Mouse (Mus musculus): ENCODE measurements around the gene Deup1. TPM values are rescaled to one million over a fixed set of nuclear protein-coding genes. Genes with fewer than 3 reads are reported as not detected.

Gene Deup1
- polyA plus RNA-seq, 2 experiments, result 0.02 TPM; not detected in 1

- Histone ChIP-seq H3K4me3 (ENCODE audit: insufficient read depth in 1 of 2, low read depth in 2 of 2, low read length in 2 of 2) (no peak overlapping the region), H3K9ac (replicated peaks) (no peak overlapping the region), H3K36me3 (replicated peaks; ENCODE audit: control insufficient read depth, insufficient read depth, low read depth) (no peaks in the 10 kb centered on the region), H3K27ac (no peak overlapping the region), H3K4me1 (replicated peaks; ENCODE audit: control insufficient read depth in 2 of 2, insufficient read depth in 2 of 2, low read length in 1 of 2) (no peaks in the 10 kb centered on the region), H3K27me3 (ENCODE audit: control insufficient read depth, insufficient read depth, low read length) (no peaks in the 10 kb centered on the region), H3K4me2 (ENCODE audit: low read depth) (no peak overlapping the region), H3K9me3 (ENCODE audit: control insufficient read depth, low read length) (no peaks in the 10 kb centered on the region)
- DNase-seq (ENCODE audit: low read depth in 3 of 3, low spot score in 3 of 3), result no peak
- no peak for TF ChIP-seq CTCF (IDR thresholded peaks at IDR 0.05; ENCODE audit: low read depth)
- no peak for TF ChIP-seq EP300 (IDR thresholded peaks at IDR 0.05; ENCODE audit: low read depth)
- no peak for ATAC-seq (ENCODE audit: insufficient read depth)
- WGBS (ENCODE audit: insufficient replicate concordance), result 57% methylated on average over 6 of the region's 6 CpGs
These were observed 31.3 kb upstream of the Deup1 start for GRCm38 (mm10) chr9:15659069-15659468.

GRCm38 (mm10) chr9:15658236-15658785 lies 30.6 kb upstream of the Deup1 start:
- Histone ChIP-seq H3K4me3 (ENCODE audit: insufficient read depth in 1 of 2, low read depth in 2 of 2, low read length in 2 of 2) (no peak overlapping the region), H3K27ac (no peak overlapping the region), H3K4me1 (replicated peaks; ENCODE audit: control insufficient read depth in 2 of 2, insufficient read depth in 2 of 2, low read length in 1 of 2) (no peaks in the 10 kb centered on the region), H3K9ac (replicated peaks) (no peak overlapping the region), H3K36me3 (replicated peaks; ENCODE audit: control insufficient read depth, insufficient read depth, low read depth) (no peaks in the 10 kb centered on the region), H3K27me3 (ENCODE audit: control insufficient read depth, insufficient read depth, low read length) (no peaks in the 10 kb centered on the region), H3K4me2 (ENCODE audit: low read depth) (no peak overlapping the region), H3K9me3 (ENCODE audit: control insufficient read depth, low read length) (no peaks in the 10 kb centered on the region)
- DNase-seq (ENCODE audit: low read depth in 3 of 3, low spot score in 3 of 3) (no peak), ATAC-seq (ENCODE audit: insufficient read depth) (no peak)
- no peak for TF ChIP-seq CTCF (IDR thresholded peaks at IDR 0.05; ENCODE audit: low read depth)
- TF ChIP-seq EP300 (IDR thresholded peaks at IDR 0.05; ENCODE audit: low read depth), result no peak
- WGBS (ENCODE audit: insufficient replicate concordance), result 49% methylated on average over 6 of the region's 6 CpGs

DNA sequence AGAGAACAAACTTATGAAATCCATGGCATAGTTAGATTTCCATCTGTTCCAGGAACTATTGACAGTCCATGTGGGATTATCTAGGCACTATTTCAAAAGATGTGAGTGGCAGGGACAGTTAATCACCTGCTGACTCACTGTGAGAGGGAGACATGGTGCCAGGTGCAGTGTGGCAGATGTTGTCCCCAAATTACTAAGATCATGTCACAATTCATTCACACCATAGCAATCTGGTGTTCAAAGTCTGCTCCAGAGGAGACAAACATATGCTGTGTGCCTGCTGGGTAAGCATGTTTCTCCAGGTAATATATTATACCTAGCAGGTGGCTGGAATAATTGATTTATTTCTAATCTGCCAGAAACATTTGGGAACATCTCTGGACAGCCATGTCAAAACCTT lies 25.3 kb upstream of the Deup1 start:
- H3K27me3 ChIP-seq (ENCODE audit: control insufficient read depth, insufficient read depth, low read length), result no peaks in the 10 kb centered on the region
- H3K36me3 ChIP-seq (replicated peaks; ENCODE audit: control insufficient read depth, insufficient read depth, low read depth), result no peaks in the 10 kb centered on the region
- DNase-seq (ENCODE audit: low read depth in 3 of 3, low spot score in 3 of 3) (no peak), ATAC-seq (ENCODE audit: insufficient read depth) (no peak)
- H3K4me2 ChIP-seq (ENCODE audit: low read depth), result no peak overlapping the region
- no peak overlapping the region for H3K4me3 ChIP-seq (ENCODE audit: insufficient read depth in 1 of 2, low read depth in 2 of 2, low read length in 2 of 2)
- H3K9me3 ChIP-seq (ENCODE audit: control insufficient read depth, low read length), result no peaks in the 10 kb centered on the region
- TF ChIP-seq EP300 (IDR thresholded peaks at IDR 0.05; ENCODE audit: low read depth), result no peak
- H3K9ac ChIP-seq (replicated peaks), result no peak overlapping the region
- no peak overlapping the region for H3K27ac ChIP-seq
- no peaks in the 10 kb centered on the region for H3K4me1 ChIP-seq (replicated peaks; ENCODE audit: control insufficient read depth in 2 of 2, insufficient read depth in 2 of 2, low read length in 1 of 2)

GRCm38 (mm10) chr9:15649977-15650376 lies 22.2 kb upstream of the Deup1 start:
- H3K4me1 ChIP-seq (replicated peaks; ENCODE audit: control insufficient read depth in 2 of 2, insufficient read depth in 2 of 2, low read length in 1 of 2), result no peaks in the 10 kb centered on the region
- no peak for ATAC-seq (ENCODE audit: insufficient read depth)
- no peaks in the 10 kb centered on the region for H3K9me3 ChIP-seq (ENCODE audit: control insufficient read depth, low read length)
- no peak overlapping the region for H3K4me2 ChIP-seq (ENCODE audit: low read depth)
- H3K36me3 ChIP-seq (replicated peaks; ENCODE audit: control insufficient read depth, insufficient read depth, low read depth), result no peaks in the 10 kb centered on the region
- no peak overlapping the region for H3K9ac ChIP-seq (replicated peaks)
- H3K27ac ChIP-seq, result no peak overlapping the region
- no peak for DNase-seq (ENCODE audit: low read depth in 3 of 3, low spot score in 3 of 3)
- H3K4me3 ChIP-seq (ENCODE audit: insufficient read depth in 1 of 2, low read depth in 2 of 2, low read length in 2 of 2), result no peak overlapping the region
- TF ChIP-seq CTCF (IDR thresholded peaks at IDR 0.05; ENCODE audit: low read depth), result no peak
- TF ChIP-seq EP300 (IDR thresholded peaks at IDR 0.05; ENCODE audit: low read depth), result no peak
- 34% methylated on average over 2 of the region's 2 CpGs for WGBS (ENCODE audit: insufficient replicate concordance)
- no peaks in the 10 kb centered on the region for H3K27me3 ChIP-seq (ENCODE audit: control insufficient read depth, insufficient read depth, low read length)

DNA sequence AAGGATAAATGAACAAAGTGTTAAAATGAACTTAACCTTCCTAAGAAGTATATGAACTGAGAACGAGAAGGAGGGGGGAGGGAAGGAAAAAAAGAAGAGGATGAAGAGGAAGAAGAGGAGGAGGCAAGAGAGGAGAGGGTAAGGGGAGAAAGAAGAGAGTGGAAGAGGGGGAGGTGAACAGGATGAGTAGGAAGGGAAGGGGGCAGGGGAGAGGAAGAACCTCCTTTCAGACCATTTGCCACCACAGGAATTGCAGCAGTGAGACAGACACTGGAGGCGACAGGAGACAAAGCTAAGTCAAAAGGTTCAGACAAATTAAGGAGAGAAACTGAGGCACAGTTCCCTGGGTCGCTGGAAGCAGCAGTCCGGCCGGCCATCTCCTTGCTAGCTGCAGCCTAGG lies 349 bp downstream of the Deup1 start:
- no peaks in the 10 kb centered on the region for H3K4me1 ChIP-seq (replicated peaks; ENCODE audit: control insufficient read depth in 2 of 2, insufficient read depth in 2 of 2, low read length in 1 of 2)
- TF ChIP-seq EP300 (IDR thresholded peaks at IDR 0.05; ENCODE audit: low read depth), result no peak
- TF ChIP-seq CTCF (IDR thresholded peaks at IDR 0.05; ENCODE audit: low read depth), result no peak
- no peaks in the 10 kb centered on the region for H3K36me3 ChIP-seq (replicated peaks; ENCODE audit: control insufficient read depth, insufficient read depth, low read depth)
- DNase-seq (ENCODE audit: low read depth in 3 of 3, low spot score in 3 of 3) (no peak), ATAC-seq (ENCODE audit: insufficient read depth) (no peak)
- H3K27ac ChIP-seq, result no peak overlapping the region
- H3K4me3 ChIP-seq (ENCODE audit: insufficient read depth in 1 of 2, low read depth in 2 of 2, low read length in 2 of 2), result no peak overlapping the region
- WGBS (ENCODE audit: insufficient replicate concordance), result 19% methylated on average over 5 of the region's 5 CpGs
- peak overlapping the region; percentile 9 for H3K4me2 ChIP-seq (ENCODE audit: low read depth)
- no peak overlapping the region for H3K9ac ChIP-seq (replicated peaks)
- H3K9me3 ChIP-seq (ENCODE audit: control insufficient read depth, low read length), result no peaks in the 10 kb centered on the region
- H3K27me3 ChIP-seq (ENCODE audit: control insufficient read depth, insufficient read depth, low read length), result peaks cover 4% of the 10 kb centered on the region; the same call in 1 of the 2 replicates
